Mouse (Mus musculus) fat pad, adult 2 months (tissue): ENCODE measurements around the gene Hvcn1.
A peak's percentile ranks its signal among the peaks of the same experiment; 100 is the strongest.

Source experiments
- DNase-seq: peaks from one replicate; pipeline ENCODE4 v3.0.0-alpha.2; 2011; ENCODE audit warnings: low read depth, low spot score; ENCODE audit errors: extremely low read depth

Hvcn1 gene

GRCm38 (mm10) chr5:122234319-122235195 is 28.0 kb downstream of the Hvcn1 start:
- DNase-seq = no peak

DNA sequence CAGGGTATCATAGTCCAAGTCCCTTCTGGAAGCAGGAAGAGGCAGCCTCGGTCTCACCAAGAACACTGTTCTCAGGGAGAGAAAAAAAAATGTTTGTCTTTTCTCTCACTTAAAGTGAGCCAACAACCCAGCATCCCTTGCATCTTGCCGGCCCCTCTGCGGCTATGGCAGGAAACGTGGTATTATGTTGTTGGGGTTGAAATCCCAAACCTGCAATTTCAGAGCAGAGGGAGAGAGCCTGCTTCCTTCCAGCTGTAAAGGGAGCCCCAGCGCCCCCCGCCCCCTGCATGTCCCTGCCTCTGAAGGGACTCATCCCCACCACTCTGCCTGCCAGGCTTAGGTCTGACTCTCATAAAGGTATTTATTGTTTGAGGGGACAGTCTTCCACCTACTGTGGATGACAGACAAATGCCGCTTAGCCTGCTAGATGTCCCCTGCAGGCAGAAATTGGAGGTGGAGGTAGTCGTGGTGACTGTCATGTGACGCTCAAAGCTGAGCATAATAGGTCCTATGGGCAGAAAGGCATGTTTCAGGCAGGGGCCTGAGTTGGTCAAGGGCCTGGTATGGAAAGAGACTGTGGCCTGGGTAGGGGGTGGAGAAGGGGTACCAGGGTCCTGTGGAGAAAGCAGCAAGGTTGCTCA is 28.7 kb downstream of the Hvcn1 start:
- no peak for DNase-seq

DNA sequence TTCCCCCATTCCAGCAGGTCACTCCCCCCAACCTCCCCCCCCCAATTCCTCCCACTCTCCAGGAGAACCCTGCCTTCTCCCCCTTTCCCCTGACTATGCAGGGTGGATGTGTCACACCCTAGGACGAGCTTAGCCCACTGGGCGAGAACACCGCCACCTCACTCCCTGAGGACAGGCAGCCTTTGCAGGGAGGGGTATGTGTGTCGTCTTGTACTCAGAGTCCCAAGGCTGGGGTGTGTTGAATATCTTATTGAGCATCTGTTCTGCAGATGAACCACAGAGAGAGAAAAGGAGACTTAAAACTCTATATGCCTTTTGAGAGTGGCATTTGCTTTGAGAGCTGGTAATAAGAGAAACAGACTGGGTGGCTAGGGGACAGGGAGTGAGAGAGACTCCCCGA is 30.6 kb downstream of the Hvcn1 start:
- no peak for DNase-seq

DNA sequence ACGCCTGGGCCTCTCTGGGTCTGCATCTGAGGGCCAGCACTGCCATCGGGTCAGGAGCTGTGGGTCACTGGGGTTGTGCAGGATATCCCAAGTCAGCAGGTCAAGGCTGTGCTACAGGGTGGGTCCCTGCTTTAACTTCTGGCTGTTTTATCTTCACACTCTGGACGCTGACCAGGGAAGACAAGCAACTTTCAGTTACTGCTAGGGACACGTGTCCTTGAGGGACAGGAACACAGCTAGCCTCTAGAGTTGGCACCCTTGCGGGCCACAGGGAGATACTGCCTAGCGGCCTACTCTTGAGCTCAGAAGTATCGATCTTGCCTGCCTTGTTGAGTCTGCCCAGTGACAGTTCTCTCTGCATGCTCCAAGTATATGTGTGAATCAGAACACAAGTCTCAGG is 33.0 kb downstream of the Hvcn1 start:
- DNase-seq = no peak

GRCm38 (mm10) chr5:122240521-122240920 is 33.9 kb downstream of the Hvcn1 start:
- DNase-seq = no peak

GRCm38 (mm10) chr5:122240989-122241388 is 34.4 kb downstream of the Hvcn1 start:
- DNase-seq = no peak

DNA sequence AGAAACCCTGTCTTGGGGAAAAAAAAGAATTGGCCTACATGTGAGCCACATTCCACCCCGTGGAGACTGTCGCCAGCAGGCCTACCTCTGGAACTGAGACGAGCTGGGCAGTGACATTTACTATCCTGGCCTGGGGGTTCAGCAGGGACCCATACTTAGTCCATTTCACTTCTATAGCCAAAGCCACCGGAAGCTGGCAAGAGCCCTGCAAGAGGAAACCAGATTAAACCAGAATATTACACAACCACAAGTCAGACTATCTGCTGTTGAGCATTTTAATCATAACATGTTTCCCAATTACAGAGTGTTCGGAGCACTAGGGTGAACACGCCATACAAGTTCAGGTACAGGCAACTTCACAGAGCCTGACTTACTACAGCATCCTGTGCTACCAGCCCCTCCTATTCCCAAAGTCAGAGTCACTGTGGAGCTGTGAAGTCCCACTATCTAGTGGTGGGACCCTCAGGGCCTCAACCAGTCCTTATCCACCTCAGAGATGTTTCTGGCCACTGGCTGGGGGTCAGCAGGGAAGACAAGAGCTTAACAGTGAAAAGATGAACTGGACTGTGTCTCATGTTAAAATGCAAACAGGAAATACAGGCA is 36.0 kb downstream of the Hvcn1 start:
- DNase-seq = peak; percentile 42

- DNase-seq = peak; percentile 42
Observed at GRCm38 (mm10) chr5:122243781-122244523, 37.3 kb downstream of the Hvcn1 start.

- DNase-seq = no peak
Observed at GRCm38 (mm10) chr5:122245186-122245585, 38.6 kb downstream of the Hvcn1 start.

- DNase-seq = no peak
Observed at GRCm38 (mm10) chr5:122246547-122247167, 40.1 kb downstream of the Hvcn1 start.

DNA sequence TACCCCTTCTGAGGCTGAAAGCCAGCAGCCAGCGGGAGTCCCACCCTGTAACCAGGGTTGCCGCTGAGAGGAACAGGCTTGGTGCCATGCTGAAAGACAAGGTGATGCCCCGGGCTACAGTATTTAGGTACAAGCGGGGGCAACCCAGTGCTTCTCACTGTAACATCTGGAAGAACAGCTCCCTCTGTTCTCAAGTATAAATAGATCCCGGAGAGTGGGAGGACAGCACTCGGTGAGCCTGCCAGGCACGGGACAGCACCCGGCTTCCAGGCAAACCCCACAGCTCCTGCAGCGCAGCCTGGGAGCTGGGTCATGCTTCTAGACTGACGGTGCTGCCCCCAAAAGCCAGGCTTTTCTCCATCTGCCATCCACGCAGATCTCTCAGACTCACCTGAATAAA is 40.9 kb downstream of the Hvcn1 start:
- DNase-seq = no peak

DNA sequence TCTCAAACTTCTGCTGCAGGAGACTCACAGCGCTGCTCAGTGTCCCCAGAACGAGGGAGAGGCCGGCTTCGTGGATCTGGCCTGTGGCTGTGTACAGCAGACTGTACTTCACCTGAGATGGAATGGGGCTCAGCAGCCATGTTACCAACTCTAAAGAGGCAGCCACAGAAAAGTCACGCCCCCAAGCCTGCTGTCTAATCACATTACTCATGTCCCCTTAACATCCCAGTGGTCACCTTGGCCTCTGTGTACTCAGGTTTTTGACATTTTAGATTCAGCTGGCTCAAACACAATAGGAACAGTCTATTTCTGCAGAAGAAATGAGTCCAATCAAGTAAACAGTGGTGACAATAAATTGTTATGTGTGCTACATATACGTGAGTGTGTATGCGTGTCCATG is 41.3 kb downstream of the Hvcn1 start:
- DNase-seq = no peak

DNA sequence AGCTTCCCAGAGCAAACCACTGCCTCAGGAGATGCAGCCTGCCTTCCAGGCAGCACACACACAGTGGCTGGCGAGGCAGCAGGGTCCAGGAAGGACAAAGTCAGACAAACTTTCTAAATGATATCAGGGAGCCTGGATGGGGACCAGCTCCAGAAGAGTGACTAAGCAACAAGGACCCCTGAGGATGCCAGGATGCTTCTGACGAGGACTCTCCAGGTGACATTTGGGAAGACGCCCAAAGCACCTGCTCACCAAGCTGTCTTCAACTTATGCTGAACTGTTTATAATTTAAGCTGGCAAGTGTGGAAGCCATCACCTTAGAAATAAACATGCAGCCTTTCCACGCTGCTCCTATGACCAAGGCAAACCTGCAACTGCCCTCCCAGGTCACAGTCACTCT is 42.7 kb downstream of the Hvcn1 start:
- no peak for DNase-seq

DNA sequence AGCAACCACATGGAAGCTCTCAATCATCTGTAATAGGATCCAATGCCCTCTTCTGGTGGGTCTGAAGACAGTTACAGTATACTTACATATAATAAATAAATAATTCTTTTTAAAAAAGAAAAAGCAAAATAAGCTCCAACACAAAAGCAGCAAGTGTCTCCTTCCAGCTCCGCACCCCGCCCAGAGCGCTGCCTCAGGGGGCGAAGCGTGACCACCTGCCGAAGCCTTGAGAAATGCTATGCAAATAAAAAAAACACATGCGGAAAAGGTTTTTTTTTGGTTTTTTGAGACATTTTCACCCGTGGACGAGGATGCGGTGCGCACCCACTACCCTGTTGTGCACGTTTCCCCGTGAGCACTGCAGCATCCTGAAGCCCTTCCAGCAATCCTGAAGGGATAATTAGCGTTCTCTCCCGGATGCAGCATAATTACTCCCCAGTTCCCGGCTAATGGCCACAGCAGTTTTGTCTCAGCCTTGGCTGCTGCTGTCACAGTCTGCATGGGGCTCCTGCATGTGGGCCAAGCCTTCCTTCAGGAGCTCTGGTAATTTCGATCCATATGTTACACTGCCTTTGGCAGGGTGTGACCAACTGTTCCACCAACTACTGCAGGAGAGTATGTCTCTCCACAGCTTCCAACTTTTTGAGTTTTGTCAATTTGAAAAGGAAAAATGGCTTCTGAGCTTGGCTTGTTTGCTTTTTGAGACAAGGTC is 45.4 kb downstream of the Hvcn1 start:
- no peak for DNase-seq

DNA sequence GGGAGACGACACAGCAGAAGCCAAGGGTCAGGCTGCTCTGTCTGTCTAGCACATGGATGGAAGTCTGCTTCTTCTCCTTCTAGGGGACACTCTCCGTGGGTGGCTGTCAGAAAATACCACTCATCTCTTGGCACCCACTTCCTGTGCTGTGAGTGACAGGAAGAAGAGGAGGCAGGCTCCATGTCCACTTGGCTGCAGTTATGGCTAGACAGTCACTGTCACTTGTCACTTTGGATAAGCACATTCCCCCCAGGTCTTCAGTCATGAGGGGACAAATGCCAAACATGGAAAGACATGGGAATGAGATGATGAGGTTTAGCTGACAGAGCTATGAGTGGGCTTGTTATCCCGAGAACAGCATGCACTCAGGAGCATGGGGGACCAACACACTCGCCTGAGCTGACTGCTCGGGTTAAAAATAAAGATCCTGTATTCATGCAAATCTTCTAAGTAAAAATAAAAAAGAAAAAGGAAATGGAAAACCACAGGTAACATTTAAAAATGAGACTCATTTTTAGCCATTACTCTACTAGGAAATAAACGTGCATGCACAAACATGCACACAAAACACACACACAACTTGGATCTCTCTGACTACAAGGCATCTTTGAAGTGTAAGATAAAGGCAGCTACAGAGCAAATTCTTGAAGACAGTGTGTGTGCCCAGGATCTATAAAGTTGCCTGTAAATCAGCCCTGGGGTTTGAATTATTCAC is 51.6 kb downstream of the Hvcn1 start:
- no peak for DNase-seq

DNA sequence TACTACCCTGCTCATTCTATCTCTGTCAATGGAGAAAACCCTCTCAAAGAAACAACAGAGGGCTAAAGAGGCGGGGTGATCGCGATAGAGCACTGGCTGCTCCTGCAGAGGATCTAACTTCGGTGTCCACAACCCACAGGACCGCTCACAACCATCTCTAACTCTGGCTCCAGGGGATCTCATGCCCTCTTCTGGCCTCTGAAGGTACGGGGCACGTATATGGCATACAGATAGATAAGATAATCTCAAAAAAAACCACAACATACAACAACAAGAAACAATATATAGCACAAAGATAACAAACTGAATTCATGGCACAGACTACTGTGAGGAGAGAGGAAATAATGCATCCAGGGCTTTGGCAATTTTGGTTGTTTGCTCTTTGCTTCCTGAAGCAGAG is 55.5 kb downstream of the Hvcn1 start:
- no peak for DNase-seq

- peak; percentile 46 for DNase-seq
Observed at GRCm38 (mm10) chr5:122263933-122264905, 57.6 kb downstream of the Hvcn1 start, which contains the start of gene Tctn1. TSS of gene Tctn1 (minus strand) at chr5:122264460.

DNA sequence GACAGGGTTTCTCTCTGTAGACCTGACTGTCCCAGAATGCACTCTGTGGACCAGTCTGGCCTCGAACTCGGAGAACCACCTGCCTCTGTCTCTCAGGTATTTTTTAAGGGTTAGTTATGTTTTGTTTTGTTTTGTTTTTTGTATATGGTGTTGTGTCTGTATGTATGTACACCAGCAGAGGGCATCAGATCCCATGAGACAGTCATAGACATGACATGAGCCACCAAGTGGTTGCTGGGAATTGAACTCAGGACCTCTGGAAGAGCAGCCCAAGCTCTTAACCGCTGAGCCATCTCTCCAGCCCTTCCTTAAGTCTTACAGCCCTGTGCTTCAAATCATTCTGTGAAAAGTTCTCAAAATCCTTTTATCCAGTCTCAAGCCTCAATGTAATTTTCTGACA is 58.6 kb downstream of the Hvcn1 start:
- no peak for DNase-seq
